Mouse (Mus musculus) liver, embryonic 14.5 days (tissue): Measurements from ENCODE around the gene T.

Experiments
- CTCF ChIP-seq: IDR thresholded peaks from 2 replicates; pipeline ENCODE4 v1.5.1; 2016; ENCODE audit warnings: antibody characterized with exemption, low read depth, control low read depth
- EP300 ChIP-seq: IDR thresholded peaks from 2 replicates; pipeline ENCODE4 v1.6.1; 2016; ENCODE audit warnings: antibody characterized with exemption, low read depth

- no peak; the same call in 1 of the 2 replicates for TF ChIP-seq CTCF
- TF ChIP-seq EP300: no peak
Measured at GRCm38 (mm10) chr17:8388990-8389789, 45.0 kb upstream of the T start.
